Mouse (Mus musculus) olfactory bulb, adult 2 months (tissue): ENCODE results near the gene Dad1. TPM values are rescaled to one million over a fixed set of nuclear protein-coding genes. Genes with fewer than 3 reads are reported as not detected.

Experiments used
- H3K27ac ChIP-seq: fragments of 200-500 bp; 2 replicates; pipeline ENCODE4 v1.5.1; 2012; ENCODE audit warnings: low read depth, low read length; ENCODE audit not compliant: insufficient read depth
- H3K4me1 ChIP-seq: fragments of 200-500 bp; 2 replicates; pipeline ENCODE4 v1.6.1; 2012; ENCODE audit warnings: low read length; ENCODE audit not compliant: control insufficient read depth, insufficient read depth
- H3K4me3 ChIP-seq: fragments of 200-500 bp; 2 replicates; pipeline ENCODE4 v1.5.1; 2012; ENCODE audit warnings: mild to moderate bottlenecking, low read depth, low read length, moderate library complexity; ENCODE audit not compliant: insufficient read depth
- CTCF ChIP-seq: fragments of 200-500 bp; IDR thresholded peaks from 2 replicates; pipeline ENCODE4 v1.5.1; 2012; ENCODE audit warnings: low read depth, mild to moderate bottlenecking, low read length, moderate library complexity; ENCODE audit not compliant: insufficient read depth
- POLR2A ChIP-seq: fragments of 200-500 bp; IDR thresholded peaks from 2 replicates; pipeline ENCODE4 v1.6.1; 2012; ENCODE audit warnings: mild to moderate bottlenecking, low read depth, low read length, moderate library complexity; ENCODE audit not compliant: insufficient read depth
- WGBS: fragments of 180-500 bp; shearing (Covaris S2); methylation state at CpG from one replicate; pipeline ENCODE4 v1.1.7; 2018; 5-methylcytosine and 5-hydroxymethylcytosine counted together
- polyA plus RNA-seq: library from polyadenylated mRNA; stranded (reverse); fragments of >200 nt; gene quantifications from 2 replicates; pipeline ENCODE4 v1.2.4, GENCODE M21; 2012; ENCODE audit warnings: low replicate concordance; ENCODE audit not compliant: missing spikeins, insufficient read depth, insufficient read length

Dad1 gene
- polyA plus RNA-seq, 1 experiment, result not detected

GRCm38 (mm10) chr14:54214901-54215300 is 39.0 kb downstream of the Dad1 start:
- peaks cover 9% of the 10 kb centered on the region; the same call in 1 of the 2 replicates for H3K4me1 ChIP-seq
- H3K4me3 ChIP-seq, result no peak overlapping the region
- H3K27ac ChIP-seq, result no peak overlapping the region
- 73% methylated on average over 10 of the region's 10 CpGs for WGBS
- TF ChIP-seq CTCF (no peak), POLR2A (no peak)

- WGBS, result 39% methylated on average over 2 of the region's 2 CpGs
- Histone ChIP-seq H3K4me3 (no peak overlapping the region), H3K4me1 (peaks cover 9% of the 10 kb centered on the region; the same call in 1 of the 2 replicates), H3K27ac (no peak overlapping the region)
- no peak for TF ChIP-seq POLR2A
- no peak for TF ChIP-seq CTCF
Measured at GRCm38 (mm10) chr14:54214477-54214876, 39.4 kb downstream of the Dad1 start.

- no peak for TF ChIP-seq POLR2A
- no peak for TF ChIP-seq CTCF
- WGBS, result 89% methylated on average over 2 of the region's 2 CpGs
- H3K27ac ChIP-seq, result no peak overlapping the region
Measured at GRCm38 (mm10) chr14:54213734-54214133, 40.2 kb downstream of the Dad1 start.

GRCm38 (mm10) chr14:54211755-54212154 is 42.1 kb downstream of the Dad1 start:
- H3K27ac ChIP-seq, result no peak overlapping the region
- 95% methylated on average over 5 of the region's 5 CpGs for WGBS
- H3K4me3 ChIP-seq, result no peak overlapping the region
- peaks cover 6% of the 10 kb centered on the region; the same call in 1 of the 2 replicates for H3K4me1 ChIP-seq
- TF ChIP-seq POLR2A (no peak), CTCF (no peak)

More at GRCm38 (mm10) chr14:54213734-54214133, 40.2 kb downstream of the Dad1 start:
- H3K4me1 ChIP-seq, result peaks cover 6% of the 10 kb centered on the region; the same call in 1 of the 2 replicates
- no peak overlapping the region for H3K4me3 ChIP-seq

- peaks cover 6% of the 10 kb centered on the region; the same call in 1 of the 2 replicates for H3K4me1 ChIP-seq
- WGBS, result 89% methylated on average over 8 of the region's 8 CpGs
- H3K27ac ChIP-seq, result no peak overlapping the region
- H3K4me3 ChIP-seq, result no peak overlapping the region
- no peak for TF ChIP-seq CTCF
- no peak for TF ChIP-seq POLR2A
Measured at GRCm38 (mm10) chr14:54211199-54211598, 42.7 kb downstream of the Dad1 start.

- WGBS, result 95% methylated on average over 2 of the region's 2 CpGs
- H3K4me3 ChIP-seq, result no peak overlapping the region
- H3K27ac ChIP-seq, result no peak overlapping the region
- H3K4me1 ChIP-seq, result peaks cover 6% of the 10 kb centered on the region; the same call in 1 of the 2 replicates
- no peak for TF ChIP-seq POLR2A
- TF ChIP-seq CTCF, result no peak
Measured at GRCm38 (mm10) chr14:54210401-54210800, 43.5 kb downstream of the Dad1 start.

- no peak overlapping the region for H3K27ac ChIP-seq
- TF ChIP-seq CTCF (no peak), POLR2A (no peak)
- no peak overlapping the region for H3K4me3 ChIP-seq
- peaks cover 5% of the 10 kb centered on the region; the same call in 1 of the 2 replicates for H3K4me1 ChIP-seq
- WGBS, result 76% methylated on average over 5 of the region's 5 CpGs
Measured at GRCm38 (mm10) chr14:54209932-54210331, 44.0 kb downstream of the Dad1 start.

GRCm38 (mm10) chr14:54208741-54209140 is 45.2 kb downstream of the Dad1 start:
- no peak overlapping the region for H3K27ac ChIP-seq
- H3K4me1 ChIP-seq, result no peaks in the 10 kb centered on the region
- WGBS, result 96% methylated on average over 6 of the region's 6 CpGs
- H3K4me3 ChIP-seq, result no peak overlapping the region
- TF ChIP-seq POLR2A (no peak), CTCF (no peak)

GRCm38 (mm10) chr14:54207924-54208323 is 46.0 kb downstream of the Dad1 start:
- 67% methylated on average over 5 of the region's 5 CpGs for WGBS
- no peaks in the 10 kb centered on the region for H3K4me1 ChIP-seq
- H3K27ac ChIP-seq, result no peak overlapping the region
- TF ChIP-seq POLR2A, result no peak
- no peak for TF ChIP-seq CTCF
- no peak overlapping the region for H3K4me3 ChIP-seq
